Mouse (Mus musculus) bone marrow macrophage, adult 2 months (primary cell): Measurements from ENCODE around the gene 1700008O03Rik.

ENCODE experiments used
- CTCF ChIP-seq: IDR thresholded peaks from 2 replicates; pipeline ENCODE4 v1.5.1; 2012; ENCODE audit warnings: low read depth, mild to moderate bottlenecking, low read length, moderate library complexity
- POLR2A ChIP-seq: IDR thresholded peaks from 2 replicates; pipeline ENCODE4 v1.6.1; 2012; ENCODE audit warnings: mild to moderate bottlenecking, low read depth, low read length, borderline replicate concordance

GRCm38 (mm10) chr7:44434089-44434488 is 48.5 kb upstream of the 1700008O03Rik start:
- TF ChIP-seq POLR2A (no peak), CTCF (no peak)
